Mouse (Mus musculus) liver, adult 2 months (tissue): ENCODE data around the gene Gm28230.

Source experiments
- CTCF ChIP-seq: fragments of 200-500 bp; IDR thresholded peaks from 2 replicates; pipeline ENCODE4 v1.5.1; 2011; ENCODE audit warnings: low read depth, low read length, control low read depth
- POLR2A ChIP-seq: fragments of 200-500 bp; IDR thresholded peaks from 2 replicates; pipeline ENCODE4 v1.6.1; 2011; ENCODE audit warnings: low read length, control low read depth; ENCODE audit not compliant: insufficient read depth; ENCODE audit errors: extremely low read depth

DNA sequence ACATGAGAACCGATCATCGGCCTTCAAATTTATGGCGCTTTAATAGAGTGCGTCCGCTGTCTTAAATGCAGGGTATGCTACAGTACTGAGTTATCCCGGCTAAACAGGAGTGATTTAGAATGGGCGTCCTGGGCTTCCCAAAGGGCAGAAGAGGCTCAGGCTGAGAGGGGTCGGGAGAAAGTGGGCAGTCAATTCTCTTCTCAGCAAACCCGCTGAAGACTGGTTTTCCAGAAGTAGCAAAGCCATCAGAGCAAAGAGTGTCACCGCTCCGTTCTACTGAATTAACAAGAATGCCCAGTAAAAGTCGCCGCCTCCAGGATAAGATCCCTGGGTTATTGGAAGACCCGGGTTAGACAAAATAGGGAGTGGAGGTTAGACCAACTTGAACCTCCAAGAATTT lies 13.3 kb downstream of the Gm28230 start:
- TF ChIP-seq CTCF (no peak), POLR2A (no peak)
